Mouse (Mus musculus) lung, adult 18-20 months (tissue): ENCODE measurements at regions not wholly inside any gene's neighbourhood (a gene's known extent, or its start where the extent isn't known, plus 50 kb on each side); places are given as distances from the start of the nearest gene placed in this dataset.

Experiments
- DNase-seq, 2 experiments: peaks; one replicate each; pipeline ENCODE4 v3.0.0; 2022; ENCODE audit warnings: mixed read lengths in 2 of 2

- DNase-seq = no peak
These were observed 98.6 kb upstream of the Lgalsl start for GRCm38 (mm10) chr11:20929426-20929825.

GRCm38 (mm10) chr11:20930045-20930444 is 99.2 kb upstream of the Lgalsl start:
- peak; percentile 29 to 61 for DNase-seq

DNA sequence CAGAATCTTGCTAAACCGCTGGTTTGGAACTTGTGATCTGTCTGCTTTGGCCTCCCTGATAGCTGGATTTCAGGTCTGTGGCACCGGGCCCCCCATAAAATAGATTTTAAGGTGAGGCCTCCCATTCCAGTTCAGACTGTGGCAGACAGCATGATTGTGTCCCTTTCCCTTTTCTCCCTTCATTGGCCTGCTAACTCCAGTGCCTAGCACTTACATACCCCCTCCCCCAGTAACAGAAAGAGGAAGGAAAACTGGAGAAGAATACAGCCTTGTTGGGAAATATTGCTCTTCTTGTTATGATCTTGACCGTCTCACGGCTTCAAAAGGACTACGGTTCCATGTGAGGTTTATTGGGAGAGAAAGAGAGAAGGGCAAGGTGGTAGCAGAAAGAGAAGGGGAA is 99.7 kb upstream of the Lgalsl start:
- no peak for DNase-seq

DNA sequence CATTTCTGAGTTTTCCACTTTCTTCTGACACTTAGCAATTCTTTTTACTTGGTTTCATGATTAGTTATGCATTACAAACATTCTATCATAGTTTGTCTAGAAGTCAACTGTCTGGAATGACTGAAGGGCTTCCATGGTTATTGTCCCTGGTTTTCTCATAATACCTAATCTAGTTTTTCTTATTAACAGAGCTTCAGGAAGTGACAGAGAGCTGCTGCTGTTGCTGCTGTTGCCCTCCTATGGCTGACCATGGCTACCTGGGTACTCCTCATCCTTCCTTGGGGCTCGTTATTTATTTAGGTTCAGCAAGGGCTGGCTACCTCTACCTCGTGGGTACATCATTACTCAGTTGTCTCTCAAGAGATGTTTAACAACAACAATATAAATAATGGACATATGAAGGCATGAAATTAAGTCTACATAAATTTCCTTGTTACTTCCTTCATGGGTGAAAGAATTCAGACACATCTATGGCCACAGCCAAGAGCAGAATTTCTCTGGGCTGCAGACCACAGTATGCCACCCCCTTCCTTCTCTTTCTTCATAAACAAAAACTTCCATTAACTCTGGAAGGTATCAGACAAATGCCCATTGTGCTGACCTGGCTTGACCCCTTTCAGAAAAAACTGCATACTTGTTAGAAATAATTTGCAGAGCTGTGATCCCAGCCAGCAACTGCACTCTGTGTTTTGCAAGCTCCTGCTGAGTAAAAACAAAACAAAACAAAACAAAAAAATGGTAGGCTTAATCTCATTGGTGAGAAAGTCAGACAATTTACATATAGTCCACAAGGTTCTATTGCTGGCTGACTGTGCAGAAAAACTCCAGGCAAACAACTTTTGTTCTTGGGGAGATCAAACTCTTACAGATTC is 103.6 kb upstream of the Lgalsl start:
- no peak for DNase-seq

DNA sequence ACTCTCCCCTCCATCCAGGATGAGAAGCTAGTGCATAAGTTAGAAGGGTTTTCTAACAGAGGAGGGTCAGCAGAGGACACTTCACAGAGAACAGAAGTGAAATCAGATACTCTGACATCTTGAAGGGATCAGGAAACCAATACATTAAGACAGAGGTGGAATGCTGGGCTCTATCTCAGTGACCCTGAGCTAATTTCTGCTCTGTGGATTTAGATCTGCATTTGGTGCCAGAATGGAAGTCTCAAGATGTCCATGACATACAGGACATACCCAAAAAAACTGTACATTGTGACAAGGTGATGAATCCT is 104.2 kb upstream of the Lgalsl start:
- DNase-seq = no peak

DNA sequence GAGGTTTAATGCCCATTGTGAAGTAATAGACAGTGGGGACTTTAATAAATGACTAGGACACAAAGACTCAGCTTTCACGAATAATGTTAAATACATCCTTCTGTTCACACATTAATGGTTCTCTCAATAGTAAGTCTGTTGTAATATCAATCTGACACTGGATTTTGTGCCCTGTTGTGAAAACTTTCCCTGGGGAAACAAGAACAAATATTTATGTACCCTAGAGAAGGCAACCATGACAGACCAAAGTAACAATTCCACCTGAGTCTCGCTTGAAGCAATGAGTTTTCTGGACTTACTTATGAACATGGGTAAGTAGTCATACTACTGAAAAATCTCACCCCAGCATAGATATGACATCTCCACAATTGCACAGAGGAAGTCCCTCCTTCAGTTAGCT is 105.1 kb upstream of the Lgalsl start:
- no peak for DNase-seq

DNA sequence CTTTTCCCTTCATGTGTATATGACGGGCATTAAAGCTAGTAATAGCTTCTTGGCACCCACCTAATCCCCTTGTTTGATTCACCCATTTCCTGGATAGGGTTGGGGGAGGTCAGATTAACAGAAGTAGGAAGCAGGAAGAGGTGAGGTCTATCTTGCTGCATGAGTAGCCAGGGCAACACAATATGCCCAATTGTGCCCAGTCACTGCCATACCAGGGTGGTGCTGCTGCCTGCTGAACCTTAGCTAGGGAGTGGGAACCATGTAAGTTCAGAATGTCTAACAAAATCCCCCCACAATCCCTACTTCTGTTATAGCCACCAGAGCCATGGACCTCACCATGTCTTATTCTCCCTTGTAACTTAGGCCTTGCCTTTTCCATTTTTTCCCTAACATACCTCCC is 106.1 kb upstream of the Lgalsl start:
- no peak for DNase-seq

- no peak for DNase-seq
These were observed 107.1 kb upstream of the Lgalsl start for GRCm38 (mm10) chr11:20937942-20938341.

- DNase-seq = no peak
These were observed 108.8 kb upstream of the Lgalsl start for GRCm38 (mm10) chr11:20939644-20940043.

DNA sequence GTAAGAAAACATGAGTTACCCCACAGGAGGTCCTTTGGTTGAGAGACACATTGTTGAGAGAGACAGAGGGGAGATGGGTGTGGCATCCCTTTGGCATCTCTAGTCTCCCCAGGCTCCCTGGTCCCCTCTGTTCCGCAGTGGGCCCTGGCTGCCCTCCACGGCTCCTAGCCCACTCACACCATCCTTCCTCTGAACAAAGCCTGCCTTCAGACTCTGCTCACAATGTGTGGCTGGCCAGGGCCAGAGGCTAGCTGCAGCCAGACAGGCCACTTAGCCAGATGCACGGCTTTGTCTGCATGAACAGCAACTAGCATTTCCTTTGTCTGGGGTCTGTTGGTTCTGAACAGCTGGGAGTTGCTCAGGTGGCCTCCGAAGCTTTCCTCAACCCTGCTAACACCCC is 110.7 kb upstream of the Lgalsl start:
- DNase-seq = no peak

DNA sequence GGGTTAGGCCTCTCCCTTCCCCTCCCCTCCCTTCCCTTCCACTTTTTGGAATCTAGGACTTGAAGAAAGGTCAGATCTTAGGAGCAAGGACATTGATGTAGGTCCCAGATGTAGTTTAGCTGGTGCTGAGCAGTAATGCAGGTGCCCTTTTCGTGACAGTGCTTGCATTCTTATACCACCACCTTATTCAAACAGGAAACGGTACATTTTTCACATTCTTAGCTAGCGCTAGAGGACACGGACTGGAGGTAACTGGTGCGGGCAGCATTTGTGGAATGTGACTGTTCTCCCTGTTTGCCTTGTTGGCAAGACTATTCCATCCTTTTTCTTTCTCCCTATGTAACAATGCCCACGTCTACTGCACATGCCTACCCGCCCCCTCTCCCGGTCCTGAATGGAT is 124.7 kb upstream of the Lgalsl start:
- DNase-seq = peak; percentile 10 to 33

DNA sequence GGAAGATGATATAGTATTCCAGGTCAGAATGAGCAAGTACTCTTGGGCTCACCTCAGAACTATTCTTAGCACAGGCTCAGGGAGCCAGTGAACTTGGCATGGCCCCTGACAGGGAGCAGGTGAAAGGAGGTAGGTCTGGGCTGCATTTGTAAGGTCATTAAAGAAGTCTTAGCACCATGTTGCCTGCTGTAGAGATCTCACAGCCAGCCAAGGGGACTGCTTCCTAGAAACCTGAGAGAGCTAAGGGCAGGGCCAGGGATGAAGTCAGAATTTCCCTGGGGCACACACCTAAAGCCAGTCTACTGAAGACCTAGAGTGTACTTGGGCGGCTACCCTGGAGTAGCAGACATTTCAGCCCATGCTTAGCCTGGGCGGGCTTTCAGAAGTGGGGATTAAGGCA is 126.9 kb upstream of the Lgalsl start:
- DNase-seq = no peak

DNA sequence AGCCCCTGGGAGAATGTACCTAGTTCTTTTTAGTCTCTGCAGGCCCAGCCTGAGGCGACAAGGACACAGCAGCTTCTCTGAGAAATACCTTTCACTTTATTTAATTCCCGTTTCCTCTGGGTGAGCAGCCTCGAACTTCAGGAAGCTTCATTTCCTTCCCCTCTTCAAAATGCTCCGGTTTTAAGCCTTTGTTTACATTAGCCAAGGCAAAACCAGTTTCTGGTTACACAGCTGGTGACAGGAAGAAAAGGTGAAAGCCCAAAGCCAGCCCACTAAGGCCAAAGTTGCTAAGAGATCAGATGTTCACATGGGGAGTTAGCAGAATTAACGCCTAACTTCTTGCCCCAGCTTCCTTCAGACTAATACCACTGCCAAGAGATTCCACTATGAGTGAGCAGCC is 127.4 kb upstream of the Lgalsl start:
- peak; percentile 40 to 64 for DNase-seq

- no peak for DNase-seq
These were observed 129.2 kb upstream of the Lgalsl start for GRCm38 (mm10) chr11:20960066-20960465.

DNA sequence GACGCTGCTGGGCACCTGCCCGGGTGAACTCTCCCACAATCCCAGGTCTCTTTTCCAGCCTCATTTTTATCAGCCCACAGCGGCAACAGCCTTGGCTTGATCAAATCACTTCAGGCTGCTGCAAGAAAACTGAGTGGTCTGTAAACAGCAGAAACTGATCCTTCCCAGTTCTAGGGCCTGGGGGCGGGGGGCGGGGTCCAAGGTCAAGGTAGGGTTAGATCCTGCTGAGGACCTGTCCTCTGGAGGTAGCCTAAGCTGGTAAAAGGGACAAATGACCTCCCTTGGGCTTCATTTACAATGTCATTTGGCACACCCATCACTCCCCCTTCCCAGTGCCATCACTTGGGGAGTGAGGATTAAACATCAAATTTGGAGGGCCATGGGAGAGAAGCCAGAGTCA is 129.9 kb upstream of the Lgalsl start:
- no peak for DNase-seq

DNA sequence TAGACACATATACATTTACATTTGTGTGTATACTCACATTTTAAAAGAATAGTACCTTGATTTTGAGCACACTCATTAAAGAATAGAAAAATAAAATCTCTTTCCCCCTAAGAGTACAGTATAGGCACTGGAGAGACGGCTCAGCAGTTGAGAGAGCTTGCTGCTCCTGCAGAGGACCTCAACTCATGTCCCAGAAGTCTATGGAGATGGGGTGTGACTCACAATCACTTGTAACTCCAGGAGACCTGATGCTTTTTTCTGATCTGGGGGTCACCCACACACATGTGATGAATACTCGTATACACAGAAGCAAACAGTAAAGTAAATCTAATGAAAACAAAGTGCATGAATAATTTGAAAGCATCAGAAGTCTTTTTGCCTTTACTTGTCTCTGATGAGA is 129.5 kb upstream of the Peli1 start:
- DNase-seq = no peak

GRCm38 (mm10) chr11:20965575-20966239 is 125.4 kb upstream of the Peli1 start:
- DNase-seq = no peak

- DNase-seq = no peak
These were observed 123.6 kb upstream of the Peli1 start for GRCm38 (mm10) chr11:20967321-20967984.

DNA sequence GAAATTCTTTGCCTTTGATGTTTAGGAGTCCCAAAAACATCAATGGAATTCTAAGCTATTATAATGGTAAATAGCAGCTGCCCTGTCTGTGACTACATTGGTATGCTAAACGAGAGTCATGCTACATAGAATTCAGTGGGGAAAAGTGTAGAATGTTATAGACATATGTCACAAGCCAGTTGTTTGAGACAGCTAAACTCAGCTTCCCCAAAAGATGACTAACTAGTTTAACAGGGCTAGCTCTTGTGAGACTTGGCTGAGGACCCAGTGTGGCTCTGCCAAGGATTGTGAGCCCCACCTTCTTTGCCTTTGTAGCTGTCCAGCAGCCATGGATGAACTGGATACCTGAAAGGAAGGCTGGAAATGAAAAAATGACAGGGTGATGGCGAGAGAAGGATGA is 122.8 kb upstream of the Peli1 start:
- DNase-seq = peak in 1 of 2 experiments; percentile 45

DNA sequence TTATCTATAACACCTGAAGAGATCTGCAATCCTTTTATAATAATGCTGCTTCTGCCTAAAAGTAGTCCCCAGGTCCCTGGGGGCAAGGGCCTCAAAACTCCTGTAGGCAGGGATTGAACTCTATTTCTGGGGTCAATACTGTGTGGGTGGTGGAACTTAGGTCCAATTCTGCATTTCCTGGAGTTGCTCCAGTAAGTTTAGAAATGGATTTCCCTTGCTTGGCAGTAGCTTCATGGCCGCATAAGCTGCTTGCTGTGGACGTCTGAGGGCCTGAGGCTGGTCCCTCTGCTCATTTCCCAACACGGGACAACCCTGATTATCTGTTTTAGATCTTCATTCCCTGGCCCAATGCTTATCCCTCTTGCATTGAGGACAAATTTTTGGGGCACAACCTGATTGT is 118.0 kb upstream of the Peli1 start:
- DNase-seq = no peak

GRCm38 (mm10) chr11:20981588-20981987 is 109.5 kb upstream of the Peli1 start:
- DNase-seq = no peak

DNA sequence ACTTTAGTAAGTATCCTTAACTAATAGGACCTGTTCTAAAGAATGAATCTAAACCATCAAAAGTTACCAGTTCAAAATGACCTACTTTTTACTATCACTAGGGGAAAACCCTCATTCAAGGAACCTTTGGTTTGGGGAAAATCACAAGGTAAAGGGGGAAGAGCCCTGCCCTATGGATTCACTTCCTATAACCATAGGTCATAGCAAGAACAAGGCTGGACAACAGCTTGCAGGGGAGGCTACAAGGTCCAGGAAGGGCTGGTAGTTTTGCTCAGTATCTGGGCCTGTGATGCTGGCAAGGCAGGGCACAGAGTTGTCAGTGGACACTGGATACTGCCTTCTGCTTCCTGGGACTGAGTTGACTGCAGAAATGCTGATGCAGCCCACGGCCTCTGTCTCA is 109.1 kb upstream of the Peli1 start:
- DNase-seq = no peak

- DNase-seq = peak in 1 of 2 experiments; percentile 34
These were observed 108.6 kb upstream of the Peli1 start for GRCm38 (mm10) chr11:20982500-20982899.
